Mouse (Mus musculus) heart, adult 2 months (tissue): ENCODE data around the gene Kptn. TPM values are rescaled to one million over a fixed set of nuclear protein-coding genes. Genes with fewer than 3 reads are reported as not detected.

Source experiments
- DNase-seq, 2 experiments: peaks; one replicate each; pipeline ENCODE4 v3.0.0; 2021
- H3K27ac ChIP-seq: fragments of 200-600 bp; 2 replicates; pipeline ENCODE4 v1.8.1; 2022
- H3K27me3 ChIP-seq: fragments of 200-500 bp; 2 replicates; pipeline ENCODE4 v1.6.1; 2012; ENCODE audit warnings: mild to moderate bottlenecking, low read length, inconsistent platforms, mixed read lengths; ENCODE audit not compliant: control insufficient read depth, insufficient read depth
- H3K36me3 ChIP-seq: fragments of 200-500 bp; 2 replicates; pipeline ENCODE4 v1.6.1; 2012; ENCODE audit warnings: low read length, inconsistent platforms; ENCODE audit not compliant: control insufficient read depth, insufficient read depth
- H3K4me1 ChIP-seq: fragments of 200-500 bp; 2 replicates; pipeline ENCODE4 v1.6.1; 2011; ENCODE audit warnings: low read length; ENCODE audit not compliant: control insufficient read depth, insufficient read depth
- H3K4me3 ChIP-seq: fragments of 200-600 bp; 2 replicates; pipeline ENCODE4 v1.8.1; 2022
- H3K79me2 ChIP-seq: fragments of 200-500 bp; replicated peaks from 2 replicates; pipeline ENCODE4 v1.6.1; 2012; ENCODE audit warnings: mild to moderate bottlenecking, inconsistent platforms, low read length, moderate library complexity, mixed read lengths; ENCODE audit not compliant: control insufficient read depth, insufficient read depth
- H3K9ac ChIP-seq: fragments of 200-500 bp; 2 replicates; pipeline ENCODE4 v1.6.1; 2012; ENCODE audit warnings: low read depth, mild to moderate bottlenecking, control low read depth, inconsistent platforms, low read length, mixed read lengths
- CTCF ChIP-seq: fragments of 200-600 bp; IDR thresholded peaks from 2 replicates; pipeline ENCODE4 v1.8.1; 2022; ENCODE audit warnings: antibody characterized with exemption, mild to moderate bottlenecking, moderate library complexity
- EP300 ChIP-seq: fragments of 200-500 bp; IDR thresholded peaks from 2 replicates; pipeline ENCODE4 v1.6.1; 2011; ENCODE audit warnings: low read depth, low read length, control low read depth; ENCODE audit not compliant: insufficient read depth
- POLR2A ChIP-seq: fragments of 200-500 bp; IDR thresholded peaks from 2 replicates; pipeline ENCODE4 v1.6.1; 2011; ENCODE audit warnings: mild to moderate bottlenecking, low read depth, low read length, control low read depth; ENCODE audit not compliant: insufficient read depth
- WGBS: fragments of 180-500 bp; shearing (Covaris S2); methylation state at CpG from one replicate; pipeline ENCODE4 v1.1.7; 2018; 5-methylcytosine and 5-hydroxymethylcytosine counted together
- intact Hi-C: fragments of 180-260 bp; cut with DNase I; formaldehyde crosslinking; loops from one replicate; pipeline ENCODE4 v1.15.1; 2025
- polyA plus RNA-seq: library from polyadenylated mRNA; depleted of rRNA; stranded (reverse); fragments of >200 nt; gene quantifications from 2 replicates; pipeline ENCODE4 v1.2.3, GENCODE M21; 2012; rRNA removed
- total RNA-seq, 2 experiments: library from RNA; stranded (reverse); gene quantifications; 2 replicates each; pipeline ENCODE4 v1.2.3; 2021

The Kptn gene
- total and polyA plus RNA-seq, 3 experiments = 17.8 to 38.3 (median 20.6) TPM

DNA sequence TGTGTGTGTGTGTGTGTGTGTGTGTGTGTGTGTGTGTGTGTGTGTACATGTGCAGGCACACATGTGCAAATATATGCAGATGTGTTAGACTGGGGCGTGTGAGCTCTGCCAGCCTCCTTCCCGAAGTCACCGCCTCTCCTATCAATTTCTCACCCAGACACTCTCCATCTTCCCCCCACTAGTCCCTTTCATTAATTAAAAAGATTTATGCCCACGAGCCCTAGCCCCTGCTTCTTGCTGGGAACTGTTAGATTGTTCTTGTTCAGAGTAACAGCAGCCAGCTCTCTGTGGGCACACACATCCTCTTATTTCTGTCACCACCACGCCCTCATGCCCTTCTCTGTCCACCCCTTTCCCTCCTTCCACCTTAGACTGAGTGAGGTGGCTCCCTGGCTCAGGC lies 53.5 kb downstream of the Kptn start:
- no peak overlapping the region for H3K4me3 ChIP-seq
- 59% methylated on average over 5 of the region's 5 CpGs for WGBS
- H3K79me2 ChIP-seq = no peaks in the 10 kb centered on the region
- no peaks in the 10 kb centered on the region for H3K36me3 ChIP-seq
- TF ChIP-seq CTCF (no peak), EP300 (no peak), POLR2A (no peak)
- no peak overlapping the region for H3K27ac ChIP-seq
- H3K27me3 ChIP-seq = peaks cover 2% of the 10 kb centered on the region; the same call in 1 of the 2 replicates
- no peaks in the 10 kb centered on the region for H3K4me1 ChIP-seq
- H3K9ac ChIP-seq = no peak overlapping the region
- intact Hi-C loops = no loop called here
- no peak for DNase-seq

DNA sequence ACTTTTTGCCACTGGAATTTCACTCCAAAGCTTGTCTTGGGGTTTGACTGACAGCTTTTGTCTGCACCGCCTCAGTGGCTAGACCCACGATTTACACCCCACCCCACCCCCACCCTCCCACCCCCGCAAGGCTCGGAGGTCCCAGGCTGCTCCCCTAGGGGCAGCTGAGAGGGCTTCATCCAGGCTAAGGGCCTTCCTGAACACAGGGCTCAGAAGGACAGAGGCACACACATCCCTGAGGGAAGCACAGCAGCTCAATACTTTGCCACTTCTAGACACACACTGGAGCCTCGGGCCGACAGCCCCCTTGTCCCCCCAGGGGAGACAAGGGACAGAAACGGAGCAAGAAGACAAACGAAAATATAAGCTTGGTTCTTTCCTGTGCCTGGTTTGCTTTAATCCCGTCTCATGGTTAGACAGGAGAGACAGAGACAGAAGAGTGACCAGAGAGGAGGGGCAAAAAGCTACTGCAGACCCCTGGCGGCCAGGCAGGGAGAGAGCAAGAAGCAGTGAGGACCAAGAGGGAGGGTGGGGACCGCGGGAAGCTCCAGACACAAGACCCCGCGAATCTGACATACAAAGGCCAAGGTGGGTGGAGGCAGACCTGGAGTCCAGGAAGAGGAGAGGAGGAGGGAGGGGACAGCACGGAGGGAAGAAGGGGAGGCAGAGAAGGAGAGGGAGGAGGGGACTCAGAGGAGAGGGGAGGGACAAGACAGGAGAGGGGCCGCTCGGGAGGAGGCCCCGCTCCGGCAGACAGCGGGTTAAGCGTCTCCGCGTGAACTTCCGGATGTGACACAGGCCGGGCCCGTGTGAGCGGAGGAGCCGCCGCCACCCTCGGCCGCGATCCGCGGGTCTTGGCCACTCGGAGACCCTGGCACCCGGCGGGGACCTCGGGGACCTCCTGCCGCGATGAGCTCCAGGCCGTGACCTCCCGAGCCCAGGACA lies 55.2 kb downstream of the Kptn start, which contains the start of gene Meis3:
Gene Meis3 (plus strand): TSS at position 494 of the 945 bp plus-strand sequence.
- peaks cover 2% of the 10 kb centered on the region; the same call in 1 of the 2 replicates for H3K27me3 ChIP-seq
- peak; percentile 56 to 70 for DNase-seq
- no peaks in the 10 kb centered on the region for H3K36me3 ChIP-seq
- H3K4me1 ChIP-seq = no peaks in the 10 kb centered on the region
- intact Hi-C loops = loop anchor here (5.0 kb wide), 1 partner anchor 48 kb away; the partner anchor contains the start of gene Slc8a2
- 1% methylated on average over 42 of the region's 42 CpGs for WGBS
- TF ChIP-seq POLR2A = no peak
- peak; percentile 56 for TF ChIP-seq CTCF
- no peaks in the 10 kb centered on the region for H3K79me2 ChIP-seq
- peak within 1 kb of the TSS; percentile 82 for H3K9ac ChIP-seq
- H3K4me3 ChIP-seq = peak within 1 kb of the TSS; percentile 60
- H3K27ac ChIP-seq = peak within 1 kb of the TSS; percentile 59

DNA sequence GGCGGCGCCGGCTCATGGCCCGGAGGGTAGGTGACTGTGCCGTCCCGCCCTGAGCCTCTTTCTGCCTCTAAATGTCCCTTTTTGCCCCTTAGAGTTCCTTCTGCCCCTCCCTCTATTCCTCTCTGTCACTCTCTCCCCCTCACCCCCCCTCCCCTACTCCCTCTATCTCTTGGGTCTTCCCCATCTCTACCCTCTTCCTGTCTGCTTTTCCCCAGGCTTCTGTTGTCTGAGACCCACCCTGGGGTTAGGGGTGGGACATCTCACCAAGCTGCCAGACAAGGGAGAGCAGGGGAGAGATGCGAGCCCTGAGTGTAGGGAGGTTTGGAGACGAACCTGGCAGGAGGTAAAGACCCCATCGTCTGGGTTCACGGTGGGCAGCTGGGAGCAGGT lies 55.8 kb downstream of the Kptn start:
- TF ChIP-seq CTCF (no peak), POLR2A (no peak), EP300 (no peak)
- peak overlapping the region; percentile 59 for H3K27ac ChIP-seq
- WGBS = 4% methylated on average over 10 of the region's 10 CpGs

More for the DNA sequence above, 55.8 kb downstream of the Kptn start:
- no peak for DNase-seq
- Histone ChIP-seq H3K36me3 (no peaks in the 10 kb centered on the region), H3K4me3 (peak overlapping the region; percentile 60), H3K27me3 (peaks cover 2% of the 10 kb centered on the region; the same call in 1 of the 2 replicates), H3K79me2 (no peaks in the 10 kb centered on the region), H3K4me1 (no peaks in the 10 kb centered on the region), H3K9ac (peak overlapping the region; percentile 82)
- intact Hi-C loops = loop anchor here (5.0 kb wide), 1 partner anchor 48 kb away; the partner anchor contains the start of gene Slc8a2

Other genes starting within 250 kb of the Kptn start
- not detected for gene Crx, start 239.9 kb upstream of the Kptn start, total RNA-seq
- not detected in 2 replicates for gene Crx, start 239.9 kb upstream of the Kptn start, polyA plus RNA-seq
- gene Crxos, start 237.3 kb upstream of the Kptn start, total RNA-seq = not detected
- not detected in 2 replicates for gene Crxos, start 237.3 kb upstream of the Kptn start, polyA plus RNA-seq
- 100 to 1,000 TPM; 170 to 195 TPM for gene Selenow, start 197.5 kb upstream of the Kptn start, total RNA-seq
- gene Selenow, start 197.5 kb upstream of the Kptn start, polyA plus RNA-seq = 312 and 325 TPM in 2 replicates
- gene Nop53, start 173.8 kb upstream of the Kptn start, total RNA-seq = 100 to 1,000 TPM; 117 to 143 TPM
- gene Nop53, start 173.8 kb upstream of the Kptn start, polyA plus RNA-seq = 56.3 and 60.0 TPM in 2 replicates
- gene Ehd2, start 152.3 kb upstream of the Kptn start, total RNA-seq = 10 to 100 TPM; 76.8 to 91.3 TPM
- 81.9 and 100 TPM in 2 replicates for gene Ehd2, start 152.3 kb upstream of the Kptn start, polyA plus RNA-seq
- gene Bicra, start 72.0 kb upstream of the Kptn start, total RNA-seq = 1 to 10 TPM; 5.8 to 7.5 TPM
- 5.9 and 8.4 TPM in 2 replicates for gene Bicra, start 72.0 kb upstream of the Kptn start, polyA plus RNA-seq
- not detected for gene Zfp541, start 58.1 kb upstream of the Kptn start, total RNA-seq
- gene Zfp541, start 58.1 kb upstream of the Kptn start, polyA plus RNA-seq = 0.02 and 0.03 TPM in 2 replicates
- 10 to 100 TPM; 74.0 to 95.3 TPM for gene Napa, start 21.4 kb upstream of the Kptn start, total RNA-seq
- gene Napa, start 21.4 kb upstream of the Kptn start, polyA plus RNA-seq = 147 and 165 TPM in 2 replicates
- under 1 TPM; 0.50 to 0.84 TPM for gene Slc8a2, start 9.9 kb downstream of the Kptn start, total RNA-seq
- 0.61 and 0.96 TPM in 2 replicates for gene Slc8a2, start 9.9 kb downstream of the Kptn start, polyA plus RNA-seq
- gene Meis3, start 55.2 kb downstream of the Kptn start, total RNA-seq = 1 to 10 TPM; 4.3 to 4.6 TPM
- 7.4 and 8.7 TPM in 2 replicates for gene Meis3, start 55.2 kb downstream of the Kptn start, polyA plus RNA-seq
- gene Dhx34, start 102.1 kb downstream of the Kptn start, total RNA-seq = 1 to 10 TPM; 6.1 to 8.9 TPM
- gene Dhx34, start 102.1 kb downstream of the Kptn start, polyA plus RNA-seq = 13.2 and 15.8 TPM in 2 replicates
- 1 to 10 TPM; 1.4 to 1.6 TPM for gene C5ar2, start 124.3 kb downstream of the Kptn start, total RNA-seq
- 1.1 and 1.3 TPM in 2 replicates for gene C5ar2, start 124.3 kb downstream of the Kptn start, polyA plus RNA-seq
- gene C5ar1, start 139.6 kb downstream of the Kptn start, total RNA-seq = 1 to 10 TPM; 7.9 to 8.1 TPM
- gene C5ar1, start 139.6 kb downstream of the Kptn start, polyA plus RNA-seq = 10.0 TPM in 2 replicates
- 10 to 100 TPM; 15.4 to 17.4 TPM for gene Inafm1, start 153.7 kb downstream of the Kptn start, total RNA-seq
- gene Inafm1, start 153.7 kb downstream of the Kptn start, polyA plus RNA-seq = 12.8 and 16.3 TPM in 2 replicates
- gene Ccdc9, start 166.9 kb downstream of the Kptn start, total RNA-seq = 10 to 100 TPM; 33.1 to 46.7 TPM
- gene Ccdc9, start 166.9 kb downstream of the Kptn start, polyA plus RNA-seq = 21.8 and 22.1 TPM in 2 replicates
- gene Bbc3, start 188.5 kb downstream of the Kptn start, total RNA-seq = 1 to 10 TPM; 2.1 to 3.2 TPM
- 2.4 and 3.3 TPM in 2 replicates for gene Bbc3, start 188.5 kb downstream of the Kptn start, polyA plus RNA-seq